Mouse (Mus musculus) bone marrow macrophage, adult 2 months (primary cell): Measurements from ENCODE around the gene Helt. TPM values are rescaled to one million over a fixed set of nuclear protein-coding genes. Genes with fewer than 3 reads are reported as not detected.
"Not testable (repeated sequence)": the region's sequence is repeated elsewhere in the genome, so short reads cannot be mapped to it uniquely, and the experiment has no call there.

Experiments used
- H3K27ac ChIP-seq: 2 replicates; pipeline ENCODE4 v1.5.1; 2012; ENCODE audit warnings: low read depth, low read length; ENCODE audit not compliant: insufficient read depth
- H3K4me1 ChIP-seq: 2 replicates; pipeline ENCODE4 v1.6.1; 2012; ENCODE audit warnings: low read length; ENCODE audit not compliant: control insufficient read depth, insufficient read depth
- H3K4me3 ChIP-seq: 2 replicates; pipeline ENCODE4 v1.5.1; 2012; ENCODE audit warnings: mild to moderate bottlenecking, low read length, moderate library complexity; ENCODE audit not compliant: insufficient read depth
- CTCF ChIP-seq: IDR thresholded peaks from 2 replicates; pipeline ENCODE4 v1.5.1; 2012; ENCODE audit warnings: low read depth, mild to moderate bottlenecking, low read length, moderate library complexity
- POLR2A ChIP-seq: IDR thresholded peaks from 2 replicates; pipeline ENCODE4 v1.6.1; 2012; ENCODE audit warnings: mild to moderate bottlenecking, low read depth, low read length, borderline replicate concordance
- polyA plus RNA-seq: library from polyadenylated mRNA; stranded (reverse); fragments of >200 nt; gene quantifications from 2 replicates; pipeline ENCODE4 v1.2.4, GENCODE M21; 2012; ENCODE audit not compliant: missing spikeins, insufficient read depth, insufficient read length

The Helt gene
- polyA plus RNA-seq, 1 experiment = not detected

DNA sequence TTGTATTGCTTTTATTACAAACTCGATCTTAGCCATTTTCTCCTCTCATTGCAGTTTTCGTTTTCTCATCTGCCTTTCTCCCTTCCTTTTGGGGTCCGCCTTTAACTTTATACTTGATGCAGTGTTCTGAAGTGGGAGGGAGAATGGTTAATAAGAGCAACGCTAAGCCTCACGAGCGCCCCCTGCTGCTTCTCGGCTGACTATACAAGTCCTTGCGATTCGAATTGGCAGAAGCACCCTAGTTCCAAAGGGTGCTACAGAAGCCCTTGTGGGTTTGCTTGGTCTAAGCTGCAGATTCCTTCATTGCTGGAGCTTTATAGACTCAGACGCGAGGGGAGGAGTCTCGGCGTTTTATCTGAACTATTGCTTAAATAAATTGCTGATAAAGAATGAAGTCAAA lies 12.9 kb downstream of the Helt start:
- Histone ChIP-seq H3K27ac (no peak overlapping the region), H3K4me3 (no peak overlapping the region), H3K4me1 (no peaks in the 10 kb centered on the region)
- TF ChIP-seq POLR2A (no peak), CTCF (peak; percentile 86)

DNA sequence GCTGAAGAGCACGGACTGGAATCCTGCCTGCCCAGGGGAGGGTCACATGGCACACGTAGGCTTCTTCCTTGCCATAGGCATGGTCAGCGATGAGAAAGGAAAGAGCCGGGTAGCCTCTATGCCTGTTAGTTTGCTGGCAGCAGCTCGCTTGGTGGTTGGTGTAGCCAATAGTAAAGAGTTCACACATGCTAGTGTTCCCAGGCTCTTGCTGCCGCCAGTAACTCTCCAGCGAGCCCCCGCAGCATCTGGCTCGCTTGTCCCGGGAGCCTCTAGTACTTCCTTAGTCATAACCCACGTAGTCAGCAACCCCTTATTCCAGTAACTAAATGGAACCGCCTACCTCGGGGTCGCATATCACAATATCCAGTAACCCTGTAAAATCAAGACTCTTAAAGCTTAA lies 17.5 kb downstream of the Helt start:
- H3K4me3 ChIP-seq = no peak overlapping the region
- H3K27ac ChIP-seq = no peak overlapping the region
- no peaks in the 10 kb centered on the region for H3K4me1 ChIP-seq
- TF ChIP-seq CTCF (no peak), POLR2A (no peak)

DNA sequence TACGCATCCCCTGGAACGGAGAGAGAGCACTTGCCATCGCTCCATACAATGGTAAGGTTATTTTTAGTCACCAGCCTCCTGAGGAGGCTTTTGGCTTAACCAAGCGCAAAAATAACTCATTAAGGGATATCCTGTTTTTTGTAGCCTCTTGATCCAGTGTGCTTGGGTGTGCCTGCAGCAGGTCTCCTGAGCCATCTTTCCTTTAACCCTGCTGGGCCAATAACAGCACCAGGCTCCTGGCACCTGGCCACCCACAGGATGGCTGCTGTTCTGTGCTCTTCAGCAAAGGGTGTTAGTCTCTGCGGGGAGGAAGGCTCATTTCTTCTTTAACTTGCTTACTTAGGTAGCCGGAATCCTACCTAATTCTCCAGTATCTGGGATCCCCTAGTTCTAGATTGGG lies 23.7 kb downstream of the Helt start:
- Histone ChIP-seq H3K4me3 (no peak overlapping the region), H3K4me1 (no peaks in the 10 kb centered on the region), H3K27ac (no peak overlapping the region)
- TF ChIP-seq CTCF (no peak), POLR2A (no peak)

DNA sequence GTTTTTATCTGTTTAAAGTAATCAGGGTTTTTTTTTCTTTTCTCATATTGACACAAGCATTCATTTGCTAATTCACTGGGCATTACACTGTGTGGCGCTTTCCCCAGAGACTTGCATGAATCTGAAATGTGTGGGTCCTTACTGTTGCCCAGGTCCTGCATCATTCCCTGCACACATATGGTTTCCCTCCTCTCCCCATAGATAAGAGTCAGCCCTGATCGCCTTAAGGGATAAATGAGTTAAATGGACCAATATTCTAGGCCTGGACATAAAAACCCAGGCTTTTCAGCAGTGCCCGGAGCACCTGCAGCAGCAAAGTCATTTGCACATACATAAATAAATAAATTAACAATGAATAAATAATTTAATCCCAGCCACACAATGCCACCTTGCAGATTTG lies 24.3 kb downstream of the Helt start:
- Histone ChIP-seq H3K4me1 (no peaks in the 10 kb centered on the region), H3K27ac (no peak overlapping the region), H3K4me3 (no peak overlapping the region)
- TF ChIP-seq CTCF (no peak), POLR2A (no peak)

DNA sequence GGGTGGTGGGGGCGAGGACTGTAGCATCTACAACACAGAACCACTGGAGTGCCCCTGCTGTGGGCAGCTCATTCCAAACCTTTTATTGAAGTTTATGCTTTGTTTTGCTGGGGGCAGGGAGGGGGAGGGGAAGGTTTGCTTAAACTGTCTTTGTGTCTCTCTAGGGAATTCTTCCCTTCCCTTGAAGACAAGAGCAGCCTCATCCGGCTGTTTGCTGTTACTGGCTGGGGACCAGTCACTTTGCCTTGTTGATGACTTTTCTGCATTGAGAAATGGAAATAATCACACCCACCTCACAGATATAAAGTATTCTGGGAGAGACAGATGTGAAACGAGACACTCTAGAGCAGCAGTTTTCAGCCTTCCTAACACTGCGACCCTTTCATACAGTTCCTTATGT lies 27.7 kb downstream of the Helt start:
- TF ChIP-seq POLR2A (no peak), CTCF (no peak)
- no peak overlapping the region for H3K27ac ChIP-seq
- no peaks in the 10 kb centered on the region for H3K4me1 ChIP-seq
- no peak overlapping the region for H3K4me3 ChIP-seq

DNA sequence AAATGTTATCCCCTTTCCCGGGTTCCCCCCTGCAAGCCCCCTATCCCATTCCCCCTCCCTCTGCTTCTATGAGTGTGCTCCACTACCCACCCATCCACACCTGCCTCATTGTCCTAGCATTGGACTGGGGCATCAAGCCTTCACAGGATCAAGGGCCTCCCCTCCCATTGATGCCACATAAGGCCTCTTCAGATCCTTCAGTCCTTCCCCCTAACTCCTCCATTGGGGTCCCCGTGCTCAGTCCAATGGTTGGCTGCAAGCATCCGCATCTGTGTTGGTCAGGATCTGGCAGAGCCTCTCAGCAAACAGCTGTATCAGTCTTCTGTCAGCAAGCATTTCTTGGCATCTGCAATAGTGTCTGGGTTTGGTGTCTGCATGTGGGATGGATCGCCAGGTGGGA lies 30.3 kb downstream of the Helt start:
- not testable (repeated sequence) for H3K27ac ChIP-seq, H3K4me3 ChIP-seq, H3K4me1 ChIP-seq

DNA sequence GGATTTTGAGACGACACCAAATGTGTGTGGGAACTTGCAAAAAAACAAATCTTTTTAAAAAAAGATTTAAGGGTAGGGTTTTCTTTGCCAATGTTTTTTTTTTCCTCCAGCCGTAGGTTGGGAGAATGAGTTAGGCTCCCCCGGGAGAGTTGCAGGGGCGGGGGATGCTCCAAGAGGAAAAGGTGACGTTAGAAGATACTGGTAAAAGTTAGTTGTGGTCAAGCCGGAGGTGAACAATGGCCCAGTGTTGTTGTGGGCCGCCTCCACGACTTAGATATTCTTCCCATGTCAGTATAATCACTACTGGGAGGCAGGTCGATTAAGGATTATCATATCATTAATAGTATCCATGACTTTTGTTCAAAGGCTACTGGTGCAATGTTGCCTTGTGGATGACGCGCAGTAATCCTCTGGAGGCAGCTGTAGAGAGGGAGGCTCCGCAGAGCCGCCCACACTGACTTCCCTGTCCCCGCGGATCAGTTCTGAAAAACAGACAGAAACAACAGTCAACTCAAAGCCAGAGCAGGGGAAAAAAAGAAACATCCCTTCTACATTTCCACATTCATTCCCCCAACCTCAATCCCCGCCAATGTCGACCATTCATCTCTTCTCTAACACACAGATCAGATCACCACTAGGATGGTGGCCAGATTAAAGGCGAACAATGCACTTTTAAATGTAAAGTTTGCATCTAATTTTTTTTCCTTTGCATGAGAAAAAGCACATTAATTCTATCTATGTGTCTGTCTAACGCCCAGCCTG lies 36.4 kb downstream of the Helt start:
- H3K27ac ChIP-seq = no peak overlapping the region
- TF ChIP-seq POLR2A (no peak), CTCF (no peak)
- H3K4me3 ChIP-seq = no peak overlapping the region
- H3K4me1 ChIP-seq = no peaks in the 10 kb centered on the region

DNA sequence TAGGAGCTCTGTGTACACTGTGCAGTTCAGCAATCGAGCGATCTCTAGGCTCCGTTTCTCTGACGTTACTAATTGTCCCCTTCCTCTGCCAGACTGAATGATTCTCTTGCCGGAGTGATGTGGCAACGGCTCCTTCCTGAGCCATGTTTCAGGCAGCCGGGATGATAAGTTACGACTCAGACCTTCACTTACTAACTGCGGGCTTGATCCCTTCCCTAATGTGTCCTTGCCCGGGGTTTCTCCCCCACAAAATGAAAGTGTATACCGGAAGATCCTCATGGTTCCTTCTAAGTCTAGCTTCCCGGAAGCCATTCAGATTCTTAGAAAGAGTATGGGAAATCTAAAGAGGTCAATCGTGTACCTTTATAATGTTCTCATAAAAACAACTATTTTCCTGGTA lies 42.0 kb downstream of the Helt start:
- Histone ChIP-seq H3K4me1 (no peaks in the 10 kb centered on the region), H3K4me3 (no peak overlapping the region), H3K27ac (no peak overlapping the region)
- TF ChIP-seq CTCF = no peak
- no peak for TF ChIP-seq POLR2A

DNA sequence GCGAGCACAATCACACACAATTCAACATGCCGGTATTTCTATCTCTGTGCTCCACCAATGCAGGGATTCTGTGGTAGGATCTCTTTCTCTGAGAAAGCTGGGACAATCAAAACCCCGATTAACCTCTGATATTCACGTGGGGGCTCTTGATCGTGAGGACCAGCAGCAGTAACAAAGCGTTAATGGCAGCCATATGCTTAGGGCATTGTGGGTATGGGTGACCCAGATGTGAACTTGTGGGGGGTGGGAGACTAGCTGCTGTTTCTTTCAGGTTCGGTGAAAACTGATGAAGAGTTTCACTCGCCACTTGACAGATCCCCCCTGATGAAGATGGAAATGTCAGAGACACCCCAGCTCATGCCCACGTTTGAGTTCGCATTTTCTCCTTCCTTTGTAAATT lies 42.9 kb downstream of the Helt start:
- H3K4me3 ChIP-seq = no peak overlapping the region
- TF ChIP-seq CTCF (no peak), POLR2A (no peak)
- H3K27ac ChIP-seq = no peak overlapping the region

DNA sequence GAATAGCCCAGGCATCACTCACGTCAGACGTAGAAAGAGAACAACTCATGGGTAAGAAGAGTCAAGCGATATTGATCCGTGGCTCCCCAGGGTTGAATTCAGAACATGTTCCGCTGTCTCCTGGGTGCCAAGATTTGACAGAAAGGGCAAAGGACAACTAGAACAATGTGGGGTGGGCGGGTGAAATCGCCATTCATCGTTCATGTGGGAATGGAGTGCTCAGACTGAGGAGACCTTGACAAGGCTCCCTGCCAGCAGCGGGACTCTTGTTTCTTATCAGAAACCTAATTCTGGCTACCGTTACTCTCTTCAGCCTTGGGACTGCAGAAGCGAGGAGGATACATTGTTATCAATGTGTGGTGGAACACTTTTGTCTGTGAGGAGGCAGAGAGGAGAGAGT lies 48.1 kb downstream of the Helt start:
- Histone ChIP-seq H3K27ac (no peak overlapping the region), H3K4me1 (no peaks in the 10 kb centered on the region), H3K4me3 (no peak overlapping the region)
- no peak for TF ChIP-seq POLR2A
- no peak for TF ChIP-seq CTCF

More for the DNA sequence above, 42.9 kb downstream of the Helt start:
- no peaks in the 10 kb centered on the region for H3K4me1 ChIP-seq

DNA sequence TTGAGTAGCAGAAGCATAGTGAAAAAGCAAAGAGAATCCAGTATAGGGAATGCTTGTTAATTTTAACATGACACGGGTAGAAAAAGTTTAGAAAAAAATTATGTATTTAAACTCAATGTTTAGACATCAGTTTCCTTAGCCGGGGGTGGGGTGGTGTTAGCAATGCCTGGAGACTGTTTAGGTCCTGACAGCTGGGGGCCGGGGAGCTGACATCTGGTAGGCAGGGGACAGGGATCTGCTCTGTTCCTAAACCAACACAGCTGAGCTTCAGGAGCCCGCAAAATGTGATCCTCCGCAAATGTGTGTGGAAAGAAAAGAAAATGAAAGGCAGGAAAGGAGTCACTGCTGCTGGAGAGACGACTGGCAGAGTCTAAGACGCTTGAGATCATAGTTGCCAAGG lies 51.5 kb downstream of the Helt start:
- Histone ChIP-seq H3K27ac (no peak overlapping the region), H3K4me1 (no peaks in the 10 kb centered on the region), H3K4me3 (no peak overlapping the region)
- no peak for TF ChIP-seq CTCF

Other genes with a start within 250 kb of the Helt start
- 9.4 and 14.1 TPM in 2 replicates for gene Cfap97, start 142.9 kb downstream of the Helt start, polyA plus RNA-seq
- 10.8 and 12.3 TPM in 2 replicates for gene Snx25, start 142.5 kb downstream of the Helt start, polyA plus RNA-seq
- 105 and 111 TPM in 2 replicates for gene Slc25a4, start 83.4 kb downstream of the Helt start, polyA plus RNA-seq
- 21.6 and 23.2 TPM in 2 replicates for gene Acsl1, start 176.4 kb upstream of the Helt start, polyA plus RNA-seq